Mouse (Mus musculus): ENCODE results near the gene Nup43. TPM values are rescaled to one million over a fixed set of nuclear protein-coding genes. Genes with fewer than 3 reads are reported as not detected.

Nup43 gene
- polyA plus RNA-seq, 1 experiment from 2014 or later: 57.2 TPM

- peaks cover 25% of the 10 kb centered on the region for H3K36me3 ChIP-seq
- H3K9ac ChIP-seq: no peak overlapping the region
- no peak overlapping the region for H3K4me2 ChIP-seq
- H3K4me3 ChIP-seq: no peak overlapping the region
- no peak overlapping the region for H3K27ac ChIP-seq
- H3K27me3 ChIP-seq: no peaks in the 10 kb centered on the region
- 93% methylated on average over 2 of the region's 2 CpGs for WGBS
- H3K9me3 ChIP-seq: no peaks in the 10 kb centered on the region
- ATAC-seq (ENCODE audit: borderline replicate concordance, extremely low read depth, low FRiP score, low TSS enrichment): no peak
- H3K4me1 ChIP-seq: no peaks in the 10 kb centered on the region
Observed at GRCm38 (mm10) chr10:7651057-7651456, 16.2 kb upstream of the Nup43 start.

- no peaks in the 10 kb centered on the region for H3K36me3 ChIP-seq
- peak; percentile 86 for ATAC-seq (ENCODE audit: borderline replicate concordance, extremely low read depth, low FRiP score, low TSS enrichment)
- under 1% methylated on average over 44 of the region's 44 CpGs for WGBS
Observed at GRCm38 (mm10) chr10:7662471-7663141, 4.7 kb upstream of the Nup43 start.

GRCm38 (mm10) chr10:7663159-7664026, 3.9 kb upstream of the Nup43 start:
- Histone ChIP-seq H3K4me3 (peak overlapping the region; percentile 71), H3K27ac (peak overlapping the region; percentile 94), H3K4me2 (peak overlapping the region; percentile 89), H3K9me3 (no peaks in the 10 kb centered on the region), H3K4me1 (peaks cover 19% of the 10 kb centered on the region), H3K9ac (peak overlapping the region; percentile 82), H3K27me3 (no peaks in the 10 kb centered on the region), H3K36me3 (no peaks in the 10 kb centered on the region)
- WGBS: under 1% methylated on average over 64 of the region's 64 CpGs
- ATAC-seq (ENCODE audit: borderline replicate concordance, extremely low read depth, low FRiP score, low TSS enrichment): peak; percentile 94

More at GRCm38 (mm10) chr10:7662471-7663141, 4.7 kb upstream of the Nup43 start:
- Histone ChIP-seq H3K4me2 (peak overlapping the region; percentile 89), H3K4me1 (peaks cover 13% of the 10 kb centered on the region), H3K9ac (peak overlapping the region; percentile 82), H3K27me3 (no peaks in the 10 kb centered on the region), H3K27ac (peak overlapping the region; percentile 94), H3K9me3 (no peaks in the 10 kb centered on the region), H3K4me3 (peak overlapping the region; percentile 71)

- ATAC-seq (ENCODE audit: borderline replicate concordance, extremely low read depth, low FRiP score, low TSS enrichment): no peak
- WGBS: 48% methylated on average over 6 of the region's 6 CpGs
- no peaks in the 10 kb centered on the region for H3K9me3 ChIP-seq
- peaks cover 22% of the 10 kb centered on the region for H3K4me1 ChIP-seq
- peak overlapping the region; percentile 71 for H3K4me3 ChIP-seq
- peak overlapping the region; percentile 82 for H3K9ac ChIP-seq
- no peaks in the 10 kb centered on the region for H3K27me3 ChIP-seq
- H3K36me3 ChIP-seq: no peaks in the 10 kb centered on the region
- H3K4me2 ChIP-seq: peak overlapping the region; percentile 89
- 0 out of 2 replicates have a peak overlapping the region, but pooled peaks have one; percentile 94 for H3K27ac ChIP-seq
Observed at GRCm38 (mm10) chr10:7664027-7664526, 3.2 kb upstream of the Nup43 start.

GRCm38 (mm10) chr10:7664889-7665288, 2.4 kb upstream of the Nup43 start:
- ATAC-seq (ENCODE audit: borderline replicate concordance, extremely low read depth, low FRiP score, low TSS enrichment): no peak

GRCm38 (mm10) chr10:7673673-7674072, 6.4 kb downstream of the Nup43 start:
- peaks cover 63% of the 10 kb centered on the region for H3K36me3 ChIP-seq
- H3K4me2 ChIP-seq: no peak overlapping the region
- H3K4me1 ChIP-seq: peaks cover under 1% of the 10 kb centered on the region; the same call in 1 of the 2 replicates
- H3K9ac ChIP-seq: no peak overlapping the region
- H3K27me3 ChIP-seq: no peaks in the 10 kb centered on the region
- no peak overlapping the region for H3K4me3 ChIP-seq
- no peak overlapping the region for H3K27ac ChIP-seq
- no peak for ATAC-seq (ENCODE audit: borderline replicate concordance, extremely low read depth, low FRiP score, low TSS enrichment)
- no peaks in the 10 kb centered on the region for H3K9me3 ChIP-seq
- WGBS: 68% methylated on average over 1 of the region's 1 CpGs

More at GRCm38 (mm10) chr10:7664889-7665288, 2.4 kb upstream of the Nup43 start:
- Histone ChIP-seq H3K36me3 (peaks cover 3% of the 10 kb centered on the region; the same call in 1 of the 2 replicates), H3K27me3 (no peaks in the 10 kb centered on the region), H3K9me3 (no peaks in the 10 kb centered on the region), H3K9ac (no peak overlapping the region), H3K27ac (no peak overlapping the region), H3K4me3 (no peak overlapping the region), H3K4me2 (no peak overlapping the region), H3K4me1 (peaks cover 22% of the 10 kb centered on the region)
- WGBS: 77% methylated on average over 1 of the region's 1 CpGs

GRCm38 (mm10) chr10:7680731-7681301, 13.5 kb downstream of the Nup43 start, which contains the start of the genes Pcmt1 and Lats1:
Gene Pcmt1, minus strand, starts transcription at chr10:7681136.
Gene Lats1, plus strand, starts transcription at chr10:7681214.
- Histone ChIP-seq H3K27ac (peak within 1 kb of the TSS; percentile 98), H3K4me1 (peaks cover 25% of the 10 kb centered on the region), H3K9ac (peak within 1 kb of the TSS; percentile 99), H3K27me3 (no peaks in the 10 kb centered on the region), H3K4me3 (peak within 1 kb of the TSS; percentile 92), H3K36me3 (peaks cover 33% of the 10 kb centered on the region), H3K4me2 (peak within 1 kb of the TSS; percentile 77), H3K9me3 (no peaks in the 10 kb centered on the region)
- under 1% methylated on average over 50 of the region's 65 CpGs for WGBS
- ATAC-seq (ENCODE audit: borderline replicate concordance, extremely low read depth, low FRiP score, low TSS enrichment): peak; percentile 90

GRCm38 (mm10) chr10:7681343-7682025, 14.2 kb downstream of the Nup43 start:
- Histone ChIP-seq H3K9me3 (no peaks in the 10 kb centered on the region), H3K9ac (peak overlapping the region; percentile 99), H3K27ac (peak overlapping the region; percentile 98), H3K27me3 (no peaks in the 10 kb centered on the region), H3K36me3 (peaks cover 26% of the 10 kb centered on the region), H3K4me1 (peaks cover 25% of the 10 kb centered on the region), H3K4me2 (peak overlapping the region; percentile 77), H3K4me3 (peak overlapping the region; percentile 92)
- under 1% methylated on average over 61 of the region's 64 CpGs for WGBS
- peak; percentile 91 for ATAC-seq (ENCODE audit: borderline replicate concordance, extremely low read depth, low FRiP score, low TSS enrichment)

- no peaks in the 10 kb centered on the region for H3K9me3 ChIP-seq
- peak overlapping the region; percentile 77 for H3K4me2 ChIP-seq
- peak overlapping the region; percentile 99; the same call in 1 of the 2 replicates for H3K9ac ChIP-seq
- peak overlapping the region; percentile 92 for H3K4me3 ChIP-seq
- peak overlapping the region; percentile 98; the same call in 1 of the 2 replicates for H3K27ac ChIP-seq
- ATAC-seq (ENCODE audit: borderline replicate concordance, extremely low read depth, low FRiP score, low TSS enrichment): no peak
- 43% methylated on average over 3 of the region's 3 CpGs for WGBS
- peaks cover 25% of the 10 kb centered on the region for H3K4me1 ChIP-seq
- no peaks in the 10 kb centered on the region for H3K27me3 ChIP-seq
- H3K36me3 ChIP-seq: peaks cover 18% of the 10 kb centered on the region
Observed at GRCm38 (mm10) chr10:7682249-7682648, 14.9 kb downstream of the Nup43 start.

- Histone ChIP-seq H3K4me1 (peaks cover 10% of the 10 kb centered on the region), H3K36me3 (peaks cover 10% of the 10 kb centered on the region), H3K4me2 (no peak overlapping the region), H3K27ac (no peak overlapping the region), H3K4me3 (no peak overlapping the region), H3K9ac (no peak overlapping the region), H3K9me3 (no peaks in the 10 kb centered on the region), H3K27me3 (no peaks in the 10 kb centered on the region)
- no peak for ATAC-seq (ENCODE audit: borderline replicate concordance, extremely low read depth, low FRiP score, low TSS enrichment)
- WGBS: 84% methylated on average over 6 of the region's 6 CpGs
Observed at GRCm38 (mm10) chr10:7686902-7687301, 19.6 kb downstream of the Nup43 start.

GRCm38 (mm10) chr10:7695286-7695685, 28.0 kb downstream of the Nup43 start:
- H3K9me3 ChIP-seq: no peaks in the 10 kb centered on the region
- H3K4me2 ChIP-seq: no peak overlapping the region
- H3K36me3 ChIP-seq: peaks cover 77% of the 10 kb centered on the region
- no peak for ATAC-seq (ENCODE audit: borderline replicate concordance, extremely low read depth, low FRiP score, low TSS enrichment)
- no peak overlapping the region for H3K9ac ChIP-seq
- H3K4me1 ChIP-seq: no peaks in the 10 kb centered on the region
- H3K4me3 ChIP-seq: no peak overlapping the region
- H3K27me3 ChIP-seq: no peaks in the 10 kb centered on the region
- H3K27ac ChIP-seq: no peak overlapping the region
